9 mouse cellular contexts compared by ENCODE assay signal in the genomic region with DNA sequence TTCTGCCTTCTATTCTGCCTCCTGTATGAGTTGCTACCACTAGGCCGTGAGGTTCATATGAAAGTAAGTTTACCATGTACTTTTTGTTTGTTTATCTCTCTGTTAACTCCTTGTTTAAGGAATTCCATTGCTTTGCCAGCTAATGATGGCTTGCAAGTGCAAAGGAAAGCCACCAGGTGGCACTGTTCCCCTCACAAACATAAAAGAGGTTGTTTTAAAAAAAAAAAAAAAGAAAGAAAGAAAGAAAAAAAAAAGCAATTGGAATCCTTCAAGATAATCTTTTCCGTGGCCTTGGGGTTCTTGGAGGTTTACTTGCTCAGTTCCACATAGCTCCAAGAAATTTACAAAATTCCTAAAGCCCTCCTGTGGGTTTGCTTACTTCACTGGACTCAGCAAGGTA. TPM values are rescaled to one million over a fixed set of nuclear protein-coding genes. Genes with fewer than 3 reads are reported as not detected.
DNase-seq lines count a peak whose midpoint lies in the region; ATAC-seq and TF ChIP-seq lines count a peak whose summit lies in the region.
"Had no signal": no experiment of that assay in that cellular context is flagged by ENCODE, and none has a peak within 500 bp of the region (broad histone marks: within the 10 kb centered on the region; RNA-seq: fewer than 3 reads in every experiment).

No protein-coding gene starts in this region.

- no peak for ATAC-seq in forebrain, postnatal 0 days
- ATAC-seq in forebrain, embryonic 13.5 days: no peak
- ATAC-seq in midbrain, embryonic 11.5 days (ENCODE audit: low FRiP score): no peak
- no peak for ATAC-seq in forebrain, embryonic 11.5 days (replicated peaks; ENCODE audit: low FRiP score)

- no peak overlapping the region for H3K9ac ChIP-seq in forebrain, postnatal 0 days
- H3K9ac ChIP-seq in forebrain, embryonic 13.5 days: no peak overlapping the region
- no peak overlapping the region for H3K9ac ChIP-seq in midbrain, embryonic 11.5 days (ENCODE audit: low read length)
- H3K9ac ChIP-seq in forebrain, embryonic 11.5 days (ENCODE audit: low read length): no peak overlapping the region
- H3K9ac ChIP-seq: limb, embryonic 13.5 days had no signal

- no peaks in the 10 kb centered on the region for H3K9me3 ChIP-seq in forebrain, postnatal 0 days (ENCODE audit: low read length)
- no peaks in the 10 kb centered on the region for H3K9me3 ChIP-seq in forebrain, embryonic 13.5 days (replicated peaks)
- H3K9me3 ChIP-seq in midbrain, embryonic 11.5 days (ENCODE audit: control insufficient read depth, low read length): no peaks in the 10 kb centered on the region
- H3K9me3 ChIP-seq in midbrain, embryonic 10.5 days (replicated peaks): no peaks in the 10 kb centered on the region
- no peaks in the 10 kb centered on the region for H3K9me3 ChIP-seq in forebrain, embryonic 11.5 days (ENCODE audit: control insufficient read depth, low read length)
- H3K9me3 ChIP-seq: limb, embryonic 13.5 days had no signal

- under 1% methylated on average over 2 of the region's 2 CpGs for WGBS in forebrain, postnatal 0 days
- 2% methylated on average over 2 of the region's 2 CpGs for WGBS in forebrain, embryonic 13.5 days
- WGBS in midbrain, embryonic 11.5 days: 0% methylated on average over 2 of the region's 2 CpGs
- WGBS in midbrain, embryonic 10.5 days: 5% methylated on average over 2 of the region's 2 CpGs
- 2% methylated on average over 2 of the region's 2 CpGs for WGBS in forebrain, embryonic 11.5 days

- peak; percentile 75 for DNase-seq in forebrain, postnatal 0 days
- DNase-seq in midbrain, embryonic 11.5 days (ENCODE audit: low spot score, missing footprints): peak; percentile 89
- no peak for DNase-seq in midbrain, embryonic 10.5 days (ENCODE audit: low spot score)
- peak; percentile 81 for DNase-seq in adipocyte (ENCODE audit: low spot score)
- DNase-seq in mesoderm, embryonic 11.5 days (ENCODE audit: low read depth, low spot score): peak; percentile 67
- DNase-seq in forebrain, embryonic 11.5 days (ENCODE audit: low spot score): no peak
- no peak for DNase-seq in layer of hippocampus, adult 8-10 months (ENCODE audit: low spot score in 2 of 2)

- no peak overlapping the region for H3K27ac ChIP-seq in forebrain, postnatal 0 days (ENCODE audit: low read depth, low read length)
- no peak overlapping the region for H3K27ac ChIP-seq in forebrain, embryonic 13.5 days
- H3K27ac ChIP-seq in midbrain, embryonic 11.5 days (ENCODE audit: low read depth, low read length): no peak overlapping the region
- H3K27ac ChIP-seq in midbrain, embryonic 10.5 days (replicated peaks): no peak overlapping the region
- no peak overlapping the region for H3K27ac ChIP-seq in forebrain, embryonic 11.5 days (ENCODE audit: low read depth, low read length)
- H3K27ac ChIP-seq: limb, embryonic 13.5 days had no signal

- H3K4me3 ChIP-seq in forebrain, postnatal 0 days (ENCODE audit: low read depth, low read length): no peak overlapping the region
- no peak overlapping the region for H3K4me3 ChIP-seq in forebrain, embryonic 13.5 days
- no peak overlapping the region for H3K4me3 ChIP-seq in midbrain, embryonic 11.5 days (ENCODE audit: low read depth, low read length)
- H3K4me3 ChIP-seq in midbrain, embryonic 10.5 days: no peak overlapping the region
- no peak overlapping the region for H3K4me3 ChIP-seq in forebrain, embryonic 11.5 days (ENCODE audit: low read depth, low read length)
- H3K4me3 ChIP-seq: limb, embryonic 13.5 days had no signal

- H3K27me3 ChIP-seq in forebrain, postnatal 0 days (ENCODE audit: insufficient read depth, low read length): peaks cover 7% of the 10 kb centered on the region
- peaks cover 21% of the 10 kb centered on the region for H3K27me3 ChIP-seq in forebrain, embryonic 13.5 days
- H3K27me3 ChIP-seq in midbrain, embryonic 11.5 days (ENCODE audit: control insufficient read depth, insufficient read depth, low read length): peaks cover 3% of the 10 kb centered on the region
- H3K27me3 ChIP-seq in midbrain, embryonic 10.5 days (ENCODE audit: low read depth, poor library complexity, severe bottlenecking): peaks cover 46% of the 10 kb centered on the region
- no peaks in the 10 kb centered on the region; the same call in 1 of the 2 replicates for H3K27me3 ChIP-seq in forebrain, embryonic 11.5 days (ENCODE audit: control insufficient read depth, insufficient read depth, low read length)

- peak; percentile 82 for TF ChIP-seq CTCF in forebrain, postnatal 0 days (IDR thresholded peaks at IDR 0.05; ENCODE audit: low read depth)

- no peaks in the 10 kb centered on the region for H3K36me3 ChIP-seq in forebrain, postnatal 0 days (ENCODE audit: insufficient read depth)
- H3K36me3 ChIP-seq in forebrain, embryonic 13.5 days (ENCODE audit: poor library complexity, severe bottlenecking): no peaks in the 10 kb centered on the region
- no peaks in the 10 kb centered on the region for H3K36me3 ChIP-seq in midbrain, embryonic 11.5 days (ENCODE audit: control insufficient read depth, insufficient read depth, low read length)
- no peaks in the 10 kb centered on the region for H3K36me3 ChIP-seq in midbrain, embryonic 10.5 days
- H3K36me3 ChIP-seq in forebrain, embryonic 11.5 days (ENCODE audit: control insufficient read depth, insufficient read depth, low read length): no peaks in the 10 kb centered on the region
- H3K36me3 ChIP-seq: limb, embryonic 13.5 days had no signal

- no peak overlapping the region for H3K4me2 ChIP-seq in forebrain, postnatal 0 days (ENCODE audit: low read depth)
- H3K4me2 ChIP-seq in forebrain, embryonic 13.5 days: no peak overlapping the region
- H3K4me2 ChIP-seq in midbrain, embryonic 11.5 days: no peak overlapping the region
- H3K4me2 ChIP-seq in forebrain, embryonic 11.5 days (ENCODE audit: low read depth, low read length, severe bottlenecking): no peak overlapping the region
- H3K4me2 ChIP-seq: limb, embryonic 13.5 days had no signal

- H3K4me1 ChIP-seq in forebrain, postnatal 0 days (ENCODE audit: insufficient read depth): no peaks in the 10 kb centered on the region
- 0 out of 2 replicates have a peak, but pooled peaks cover 5% of the 10 kb centered on the region for H3K4me1 ChIP-seq in forebrain, embryonic 13.5 days
- H3K4me1 ChIP-seq in midbrain, embryonic 11.5 days (ENCODE audit: control insufficient read depth, insufficient read depth, low read length): no peaks in the 10 kb centered on the region
- peaks cover 8% of the 10 kb centered on the region for H3K4me1 ChIP-seq in midbrain, embryonic 10.5 days
- H3K4me1 ChIP-seq in forebrain, embryonic 11.5 days (replicated peaks; ENCODE audit: control insufficient read depth, insufficient read depth, low read length): no peaks in the 10 kb centered on the region

RNA-seq across cellular contexts. Expression of a gene that starts 12.2 kb away (rescaled TPM):
- 6.2 and 6.3 TPM in 2 replicates for total RNA-seq in forebrain, postnatal 0 days (2014; rRNA removed)
- 3.3 and 7.1 TPM in 2 replicates for polyA plus RNA-seq in forebrain, postnatal 0 days (2015; fragmentation: Nextera tagmentation; extraction: Ambion mirVana)
- polyA plus RNA-seq in forebrain, embryonic 13.5 days (2015; fragmentation: Nextera tagmentation; extraction: Ambion mirVana): 0.15 and 0.45 TPM in 2 replicates
- polyA plus RNA-seq in midbrain, embryonic 11.5 days (2014; fragmentation: Nextera tagmentation; extraction: Ambion mirVana): 0.10 and 0.23 TPM in 2 replicates
- 0.21 TPM in 1 of 2 replicates, not detected in the other for polyA plus RNA-seq in midbrain, embryonic 10.5 days (2016; fragmentation: Nextera tagmentation; extraction: Ambion mirVana)
- polyA plus RNA-seq in forebrain, embryonic 11.5 days (2014; fragmentation: Nextera tagmentation; extraction: Ambion mirVana): not detected in 2 replicates
- 10 to 100 TPM; 11.1 to 12.6 (median 11.9) TPM for total RNA-seq in layer of hippocampus, adult 8-10 months (2022)

RNA-seq across cellular contexts. Expression of a gene that starts 14.3 kb away (rescaled TPM):
- 0.46 TPM in 1 of 2 replicates, not detected in the other for total RNA-seq in forebrain, postnatal 0 days (2014; rRNA removed)
- polyA plus RNA-seq in forebrain, postnatal 0 days (2015; fragmentation: Nextera tagmentation; extraction: Ambion mirVana): 0.17 and 0.33 TPM in 2 replicates
- not detected in 2 replicates for polyA plus RNA-seq in forebrain, embryonic 13.5 days (2015; fragmentation: Nextera tagmentation; extraction: Ambion mirVana)
- polyA plus RNA-seq in midbrain, embryonic 11.5 days (2014; fragmentation: Nextera tagmentation; extraction: Ambion mirVana): not detected in 2 replicates
- polyA plus RNA-seq in midbrain, embryonic 10.5 days (2016; fragmentation: Nextera tagmentation; extraction: Ambion mirVana): not detected in 2 replicates
- not detected in 2 replicates for polyA plus RNA-seq in forebrain, embryonic 11.5 days (2014; fragmentation: Nextera tagmentation; extraction: Ambion mirVana)
- under 1 TPM; 0.34 to 0.67 (median 0.42) TPM for total RNA-seq in layer of hippocampus, adult 8-10 months (2022)

RNA-seq across cellular contexts. Expression of a gene that starts 26.5 kb away (rescaled TPM):
- total RNA-seq in forebrain, postnatal 0 days (2014; rRNA removed): 11.8 and 14.0 TPM in 2 replicates
- 8.0 and 16.5 TPM in 2 replicates for polyA plus RNA-seq in forebrain, postnatal 0 days (2015; fragmentation: Nextera tagmentation; extraction: Ambion mirVana)
- polyA plus RNA-seq in forebrain, embryonic 13.5 days (2015; fragmentation: Nextera tagmentation; extraction: Ambion mirVana): 7.9 and 8.6 TPM in 2 replicates
- 9.7 and 9.9 TPM in 2 replicates for polyA plus RNA-seq in midbrain, embryonic 11.5 days (2014; fragmentation: Nextera tagmentation; extraction: Ambion mirVana)
- polyA plus RNA-seq in midbrain, embryonic 10.5 days (2016; fragmentation: Nextera tagmentation; extraction: Ambion mirVana): 16.1 and 17.4 TPM in 2 replicates
- 15.3 and 15.9 TPM in 2 replicates for polyA plus RNA-seq in forebrain, embryonic 11.5 days (2014; fragmentation: Nextera tagmentation; extraction: Ambion mirVana)
- total RNA-seq in layer of hippocampus, adult 8-10 months (2022): 100 to 1,000 TPM; 109 to 165 (median 131) TPM

RNA-seq across cellular contexts. Expression of a gene that starts 28.3 kb away (rescaled TPM):
- not detected in 2 replicates for total RNA-seq in forebrain, postnatal 0 days (2014; rRNA removed)
- 0.71 and 0.77 TPM in 2 replicates for polyA plus RNA-seq in forebrain, postnatal 0 days (2015; fragmentation: Nextera tagmentation; extraction: Ambion mirVana)
- polyA plus RNA-seq in forebrain, embryonic 13.5 days (2015; fragmentation: Nextera tagmentation; extraction: Ambion mirVana): not detected in 2 replicates
- 0.37 and 0.52 TPM in 2 replicates for polyA plus RNA-seq in midbrain, embryonic 11.5 days (2014; fragmentation: Nextera tagmentation; extraction: Ambion mirVana)
- 0.31 TPM in 1 of 2 replicates, not detected in the other for polyA plus RNA-seq in midbrain, embryonic 10.5 days (2016; fragmentation: Nextera tagmentation; extraction: Ambion mirVana)
- polyA plus RNA-seq in forebrain, embryonic 11.5 days (2014; fragmentation: Nextera tagmentation; extraction: Ambion mirVana): 0.31 and 0.32 TPM in 2 replicates
- 1 to 10 TPM in 3 of 4 experiments, not detected in 1; 1.2 to 1.5 (median 1.2) TPM for total RNA-seq in layer of hippocampus, adult 8-10 months (2022)

RNA-seq across cellular contexts. Expression of a gene that starts 39.6 kb away (rescaled TPM):
- total RNA-seq in forebrain, postnatal 0 days (2014; rRNA removed): 88.0 and 167 TPM in 2 replicates
- polyA plus RNA-seq in forebrain, postnatal 0 days (2015; fragmentation: Nextera tagmentation; extraction: Ambion mirVana): 105 and 110 TPM in 2 replicates
- 71.8 and 72.4 TPM in 2 replicates for polyA plus RNA-seq in forebrain, embryonic 13.5 days (2015; fragmentation: Nextera tagmentation; extraction: Ambion mirVana)
- polyA plus RNA-seq in midbrain, embryonic 11.5 days (2014; fragmentation: Nextera tagmentation; extraction: Ambion mirVana): 62.0 and 63.6 TPM in 2 replicates
- polyA plus RNA-seq in midbrain, embryonic 10.5 days (2016; fragmentation: Nextera tagmentation; extraction: Ambion mirVana): 64.8 and 65.9 TPM in 2 replicates
- polyA plus RNA-seq in forebrain, embryonic 11.5 days (2014; fragmentation: Nextera tagmentation; extraction: Ambion mirVana): 63.4 and 71.2 TPM in 2 replicates
- total RNA-seq in layer of hippocampus, adult 8-10 months (2022): 10 to 100 TPM; 40.4 to 45.8 (median 44.8) TPM

Comparison
In these comparisons a context has a peak if more than half of its experiments do, and no peak if none do; other contexts are left out.
1. DNase-seq: peak in forebrain, postnatal 0 days (single experiment), midbrain, embryonic 11.5 days (single experiment), adipocyte (single experiment) and mesoderm, embryonic 11.5 days (single experiment); none in midbrain, embryonic 10.5 days (single experiment), forebrain, embryonic 11.5 days (single experiment) and layer of hippocampus, adult 8-10 months (0 of 2).